Mouse (Mus musculus) kidney, postnatal 25 days (tissue): ENCODE results near the gene Fgr.
A peak's percentile ranks its signal among the peaks of the same experiment; 100 is the strongest.

Experiments used
- DNase-seq, 2 experiments: peaks; one replicate each; pipeline ENCODE4 v3.0.0; 2021; ENCODE audit warnings: mixed read lengths in 2 of 2

The Fgr gene

GRCm38 (mm10) chr4:133038521-133039115 is 64.7 kb downstream of the Fgr start:
- peak; percentile 69 to 86 for DNase-seq

DNA sequence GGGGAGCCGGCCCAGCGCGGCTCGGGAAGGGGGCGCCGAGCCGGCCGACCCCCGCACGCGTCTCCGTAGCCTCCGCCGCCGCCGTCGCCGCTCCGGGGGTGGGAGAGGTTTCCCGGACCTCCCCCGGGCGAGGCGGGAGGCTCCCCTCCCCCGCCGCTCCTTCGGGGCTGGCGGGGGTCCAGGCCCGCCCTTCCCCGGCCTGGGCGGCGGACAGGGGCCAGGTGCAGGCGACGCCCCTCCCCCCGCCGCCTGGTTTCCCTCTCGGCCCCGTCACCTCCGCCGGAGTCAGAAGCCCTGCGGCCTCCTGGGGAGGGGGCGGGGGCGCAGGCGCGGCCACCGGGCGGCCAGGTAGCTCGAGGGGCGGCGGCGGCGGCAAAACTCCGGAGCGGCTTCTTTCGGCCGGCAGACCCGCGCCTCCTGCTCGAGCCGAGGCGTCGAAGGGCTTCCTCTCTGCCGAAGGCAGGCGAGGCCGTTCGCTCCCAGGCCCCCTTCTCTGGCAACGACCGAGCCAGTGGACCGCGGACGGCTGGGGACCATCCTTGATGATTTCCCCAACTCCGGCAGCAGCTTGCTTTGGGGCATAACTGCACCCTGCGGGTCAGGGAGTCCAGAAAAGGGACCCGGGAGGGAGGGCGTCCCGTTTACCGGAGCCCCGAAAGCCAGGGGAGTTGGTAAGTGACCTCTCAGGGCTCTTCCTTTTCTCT is 65.4 kb downstream of the Fgr start:
- DNase-seq = peak; percentile 66 to 86

- DNase-seq = no peak
These were observed 65.9 kb downstream of the Fgr start for GRCm38 (mm10) chr4:133039832-133040231.

GRCm38 (mm10) chr4:133040241-133040904 is 66.5 kb downstream of the Fgr start:
- peak in 1 of 2 experiments; percentile 63 for DNase-seq

DNA sequence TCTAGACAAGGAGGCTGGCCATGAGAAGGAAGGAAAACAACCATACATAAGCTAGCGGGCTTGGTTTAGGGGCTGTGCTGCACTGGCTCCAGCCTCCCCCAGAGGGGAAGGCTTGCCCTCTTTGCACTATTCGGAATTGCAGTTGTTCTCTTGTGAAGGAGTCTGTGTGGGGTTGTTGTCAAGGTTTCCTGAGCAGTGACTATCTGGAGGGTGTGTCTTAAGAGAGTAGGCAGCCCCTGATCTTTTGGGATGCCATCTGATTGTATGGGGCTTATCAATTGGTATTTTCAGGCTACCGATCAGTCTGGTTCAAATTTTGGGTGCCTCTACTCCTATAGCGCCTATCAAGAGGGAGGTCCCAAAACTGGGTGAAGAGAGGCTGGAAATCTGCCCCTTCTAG is 68.3 kb downstream of the Fgr start:
- DNase-seq = no peak

DNA sequence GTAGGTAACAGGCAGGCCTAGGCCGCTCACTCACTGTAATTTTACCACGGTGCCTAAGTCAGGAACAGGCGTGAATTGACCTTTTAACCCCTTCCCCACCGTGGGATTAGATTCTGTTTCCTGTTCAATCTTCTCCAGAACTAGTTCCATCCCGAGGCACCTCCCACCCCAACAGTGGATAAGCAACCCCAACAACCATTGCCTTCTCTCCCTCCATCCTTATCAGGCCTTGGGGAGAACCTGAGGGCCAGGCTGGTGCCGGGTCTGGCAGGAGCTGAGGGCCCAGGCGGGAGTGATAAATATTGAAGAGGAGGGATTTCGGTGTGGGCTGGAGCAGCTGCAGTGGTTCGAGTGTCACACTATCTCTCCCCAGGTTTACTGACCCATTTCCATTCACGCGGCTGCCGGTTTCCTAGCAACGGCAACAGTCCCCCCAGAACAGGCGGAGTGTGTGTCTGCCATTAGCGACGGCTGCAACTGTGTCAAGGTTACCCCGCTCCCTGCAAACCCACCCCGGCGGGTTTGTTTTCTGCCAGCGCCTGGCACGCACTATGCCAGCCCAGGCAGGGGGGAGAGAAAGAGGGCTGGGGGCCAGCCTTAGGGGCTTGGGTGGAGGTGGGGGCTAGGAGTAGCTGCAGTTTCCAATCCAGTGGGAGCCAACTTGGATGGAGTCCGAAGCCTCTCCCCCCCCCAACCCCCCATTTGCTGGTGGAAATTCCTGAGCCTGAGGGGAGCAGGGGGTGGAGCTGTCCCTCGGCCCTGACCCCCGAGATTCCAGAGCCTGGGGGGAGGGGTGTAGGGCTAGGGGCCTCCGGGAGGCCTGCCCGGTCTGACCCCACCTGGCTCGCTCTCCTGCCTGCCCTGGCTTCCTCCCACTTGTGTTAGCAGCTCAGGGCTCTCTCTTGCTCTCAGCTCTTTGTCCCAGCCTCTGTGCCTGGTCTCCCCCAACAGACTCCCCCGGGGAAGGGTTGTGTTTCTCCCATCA is 69.0 kb downstream of the Fgr start:
- peak; percentile 57 to 80 for DNase-seq

GRCm38 (mm10) chr4:133043798-133044646 is 70.1 kb downstream of the Fgr start:
- DNase-seq = peak; percentile 76 to 89

- DNase-seq = no peak
These were observed 70.8 kb downstream of the Fgr start for GRCm38 (mm10) chr4:133044647-133045094.

- DNase-seq = no peak
These were observed 72.0 kb downstream of the Fgr start for GRCm38 (mm10) chr4:133045771-133046474.

- peak; percentile 41 to 80 for DNase-seq
These were observed 72.9 kb downstream of the Fgr start for GRCm38 (mm10) chr4:133046691-133047352.

DNA sequence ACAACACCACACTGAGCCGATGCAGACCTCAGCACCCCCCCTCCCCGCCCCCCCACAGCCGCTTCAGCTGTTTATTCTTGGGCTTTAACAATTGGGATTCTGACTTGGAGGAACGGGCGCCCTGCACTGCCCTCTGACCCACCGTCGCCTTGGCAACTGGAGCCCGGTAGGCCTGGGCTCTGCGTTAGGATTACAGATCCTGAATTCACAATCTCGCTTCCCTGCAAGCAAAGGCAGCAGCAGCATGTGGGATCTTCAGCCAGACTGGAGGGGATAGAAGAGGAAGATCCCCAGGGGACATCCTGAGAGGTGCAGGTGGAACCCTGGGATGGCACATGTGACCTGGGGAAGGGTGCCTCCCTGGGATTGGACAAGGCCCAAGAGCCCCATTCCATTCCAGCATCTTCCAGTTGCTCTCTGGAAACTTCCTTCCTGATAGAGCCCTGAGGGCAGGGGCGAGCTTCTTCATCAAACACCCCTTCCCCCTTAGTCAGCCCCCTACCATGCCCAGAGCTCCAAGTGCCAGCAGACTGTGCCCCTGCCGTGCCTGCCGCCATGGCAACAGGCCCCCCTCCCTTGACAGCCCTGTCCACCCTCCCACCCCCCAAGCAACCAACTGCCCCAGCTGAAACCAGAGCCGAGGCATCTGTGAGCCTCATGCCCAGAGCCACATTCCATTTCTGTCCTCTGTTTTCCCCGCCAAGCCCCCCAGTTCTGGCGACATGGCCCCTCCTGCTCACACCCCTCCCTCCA is 73.6 kb downstream of the Fgr start:
- peak in 1 of 2 experiments; percentile 71 for DNase-seq

- DNase-seq = peak in 1 of 2 experiments; percentile 63
These were observed 75.4 kb downstream of the Fgr start for GRCm38 (mm10) chr4:133049071-133049920.

DNA sequence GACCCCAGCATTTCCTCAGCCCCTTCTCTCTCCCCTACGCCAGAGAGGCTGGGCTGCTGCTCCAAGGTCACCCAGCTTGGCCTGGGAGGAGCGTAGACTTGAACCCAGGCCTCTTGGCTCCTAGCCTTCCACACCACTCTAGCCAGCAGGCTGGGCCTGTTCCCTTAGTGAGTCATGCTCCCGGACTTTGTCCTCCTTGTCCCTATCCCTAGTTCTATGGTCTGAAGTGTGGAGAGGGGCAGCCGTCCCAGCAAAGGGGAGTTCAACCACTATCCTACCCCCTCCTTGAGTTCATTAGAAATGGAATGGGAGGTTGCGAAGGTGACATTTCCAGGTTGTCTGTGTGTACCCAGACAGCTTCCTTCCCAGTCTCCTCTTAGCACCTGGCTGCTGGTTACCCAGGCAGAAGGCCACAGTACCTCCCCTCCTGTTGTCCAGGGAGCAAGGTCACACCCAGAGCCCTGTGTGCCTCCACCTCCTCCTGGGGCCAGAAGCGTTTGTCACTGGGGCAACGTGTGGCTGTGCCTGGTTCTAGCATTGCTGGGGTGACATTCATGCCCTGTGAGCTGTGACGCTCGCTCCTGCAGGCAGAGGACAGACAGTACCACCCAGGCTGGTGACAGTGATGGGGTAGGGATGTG is 76.4 kb downstream of the Fgr start:
- DNase-seq = peak; percentile 69 to 88

- DNase-seq = no peak
These were observed 77.1 kb downstream of the Fgr start for GRCm38 (mm10) chr4:133050837-133051549.

DNA sequence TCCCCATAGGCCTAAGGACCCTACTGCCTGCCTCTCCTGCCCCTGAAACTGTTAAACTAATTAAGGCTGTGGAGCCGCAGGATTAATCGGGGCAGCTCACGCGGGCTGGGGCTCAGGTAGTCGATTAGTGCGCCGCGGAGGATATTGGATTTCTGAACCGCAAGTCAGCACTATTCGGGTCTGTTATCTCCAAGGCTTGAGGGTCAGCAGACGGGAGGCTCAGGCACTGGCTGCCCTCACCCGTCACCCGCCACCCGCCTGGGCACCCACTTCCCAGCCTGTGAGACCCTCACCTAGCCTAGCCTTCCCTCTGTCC is 77.6 kb downstream of the Fgr start:
- DNase-seq = no peak
